Mouse (Mus musculus) bone marrow, adult 2 months (tissue): ENCODE measurements at regions not wholly inside any gene's neighbourhood (a gene's known extent, or its start where the extent isn't known, plus 50 kb on each side); places are given as distances from the start of the nearest gene placed in this dataset.

Source experiments
- CTCF ChIP-seq: fragments of 200-500 bp; IDR thresholded peaks from 2 replicates; pipeline ENCODE4 v1.5.1; 2011; ENCODE audit warnings: low read length, control low read depth; ENCODE audit not compliant: control insufficient read depth, insufficient read depth
- POLR2A ChIP-seq: fragments of 200-500 bp; IDR thresholded peaks from 2 replicates; pipeline ENCODE4 v1.6.1; 2011; ENCODE audit warnings: low read depth, mild to moderate bottlenecking, control low read depth, low read length, borderline replicate concordance; ENCODE audit not compliant: control insufficient read depth

GRCm38 (mm10) chr2:169213314-169213713 lies 257.9 kb upstream of the Zfp64 start:
- TF ChIP-seq POLR2A (no peak), CTCF (no peak)
